Mouse (Mus musculus): ENCODE results near the gene Ago3.

Ago3 gene

GRCm38 (mm10) chr4:126429347-126430079, at the start of gene Ago3:
Ago3 (minus strand) TSS chr4:126429556.
- TF ChIP-seq GATA4 (IDR thresholded peaks at IDR 0.05; ENCODE audit: insufficient replicate concordance, low read length): peak; percentile 26; the same call in 1 of the 2 replicates

- no peak for TF ChIP-seq GATA4 (IDR thresholded peaks at IDR 0.05; ENCODE audit: insufficient replicate concordance, low read length)
These were observed 43.7 kb upstream of the Ago3 start for GRCm38 (mm10) chr4:126473031-126473430.

DNA sequence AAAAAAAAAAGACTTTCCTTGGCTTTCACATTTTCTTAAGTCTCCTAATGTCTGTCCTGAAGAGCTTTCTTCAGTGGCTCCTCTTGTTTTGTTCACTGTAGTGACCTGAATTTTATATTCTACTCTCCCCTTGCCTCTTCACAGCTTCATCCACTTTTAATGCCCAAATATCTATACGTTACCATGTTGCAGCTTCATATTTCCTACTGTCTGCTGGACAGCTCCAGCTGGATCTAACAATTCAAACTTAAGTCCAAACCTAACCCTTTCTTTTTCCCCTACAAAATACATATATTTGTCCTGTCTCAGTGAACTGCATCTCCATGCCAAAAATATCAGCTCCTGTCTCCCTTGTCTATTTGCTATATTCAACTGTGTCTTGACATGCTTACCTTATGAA, 40.0 kb upstream of the Ago3 start:
- TF ChIP-seq GATA4 (IDR thresholded peaks at IDR 0.05; ENCODE audit: insufficient replicate concordance, low read length): no peak

- TF ChIP-seq GATA4 (IDR thresholded peaks at IDR 0.05; ENCODE audit: insufficient replicate concordance, low read length): no peak
These were observed 39.6 kb upstream of the Ago3 start for GRCm38 (mm10) chr4:126468925-126469324.

DNA sequence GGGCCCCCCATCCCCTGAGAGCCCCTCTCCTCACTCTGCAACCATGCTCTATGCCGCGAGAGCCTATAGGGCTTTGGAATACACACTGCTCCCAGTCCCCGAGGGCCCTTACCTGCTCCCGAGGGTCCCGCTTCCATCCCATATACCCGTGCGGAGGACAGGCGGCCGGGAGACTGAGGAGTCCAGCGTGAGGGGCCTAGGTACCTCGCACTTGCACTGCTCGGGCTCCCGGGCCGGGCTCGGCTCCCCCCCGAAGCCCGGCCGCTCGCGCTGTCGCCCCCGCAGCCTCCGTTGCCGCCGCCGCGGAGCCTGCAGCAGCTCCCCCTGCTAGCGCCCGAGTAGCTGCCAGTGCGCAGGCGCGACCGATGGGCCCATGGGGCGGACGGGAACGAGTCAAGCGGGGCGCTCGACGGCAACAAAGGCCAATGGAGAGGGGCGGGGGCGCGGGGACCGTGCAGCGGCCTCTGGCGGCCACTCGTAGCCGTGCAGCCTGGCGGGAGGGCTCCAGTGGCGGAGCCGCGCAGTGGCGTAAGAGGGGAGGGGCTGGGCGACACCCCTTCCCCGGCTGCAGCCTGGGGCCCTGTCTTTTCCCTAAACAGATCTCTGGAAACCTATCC, 39.0 kb upstream of the Ago3 start, which contains the start of gene Ago1:
Ago1 (minus strand) TSS at position 299 of the 617 bp plus-strand sequence.
- TF ChIP-seq GATA4 (IDR thresholded peaks at IDR 0.05; ENCODE audit: insufficient replicate concordance, low read length): no peak; the same call in 1 of the 2 replicates

GRCm38 (mm10) chr4:126467721-126468284, 38.4 kb upstream of the Ago3 start:
- no peak for TF ChIP-seq GATA4 (IDR thresholded peaks at IDR 0.05; ENCODE audit: insufficient replicate concordance, low read length)

DNA sequence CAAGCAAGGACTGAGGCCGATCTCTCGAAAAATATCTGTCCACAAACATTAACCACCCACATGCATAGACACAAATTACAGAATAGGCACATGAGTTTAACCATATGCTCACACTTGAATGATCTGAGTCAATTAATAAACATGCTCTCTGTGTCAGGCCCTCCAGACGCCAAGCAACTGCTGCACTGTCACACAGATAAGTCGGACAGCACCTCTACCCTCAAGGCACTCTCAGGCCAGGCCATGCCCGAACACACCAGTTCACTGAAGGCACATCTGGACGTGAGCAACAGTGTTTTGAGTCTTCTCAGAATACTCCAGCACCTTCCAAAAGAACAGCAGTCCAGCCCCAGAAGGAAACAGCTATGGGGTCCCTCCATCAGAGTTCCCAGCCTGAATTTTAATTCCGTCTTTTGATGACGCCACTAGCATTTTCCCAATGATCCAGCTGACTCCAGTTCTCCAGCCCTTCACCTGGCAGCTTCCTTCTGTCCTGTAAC, 36.9 kb upstream of the Ago3 start:
- TF ChIP-seq GATA4 (IDR thresholded peaks at IDR 0.05; ENCODE audit: insufficient replicate concordance, low read length): no peak

- no peak for TF ChIP-seq GATA4 (IDR thresholded peaks at IDR 0.05; ENCODE audit: insufficient replicate concordance, low read length)
These were observed 36.5 kb upstream of the Ago3 start for GRCm38 (mm10) chr4:126465843-126466242.

GRCm38 (mm10) chr4:126464892-126465235, 35.5 kb upstream of the Ago3 start:
- no peak for TF ChIP-seq GATA4 (IDR thresholded peaks at IDR 0.05; ENCODE audit: insufficient replicate concordance, low read length)

GRCm38 (mm10) chr4:126464189-126464891, 35.0 kb upstream of the Ago3 start:
- no peak for TF ChIP-seq GATA4 (IDR thresholded peaks at IDR 0.05; ENCODE audit: insufficient replicate concordance, low read length)

GRCm38 (mm10) chr4:126455441-126455840, 26.1 kb upstream of the Ago3 start:
- no peak for TF ChIP-seq GATA4 (IDR thresholded peaks at IDR 0.05; ENCODE audit: insufficient replicate concordance, low read length)

DNA sequence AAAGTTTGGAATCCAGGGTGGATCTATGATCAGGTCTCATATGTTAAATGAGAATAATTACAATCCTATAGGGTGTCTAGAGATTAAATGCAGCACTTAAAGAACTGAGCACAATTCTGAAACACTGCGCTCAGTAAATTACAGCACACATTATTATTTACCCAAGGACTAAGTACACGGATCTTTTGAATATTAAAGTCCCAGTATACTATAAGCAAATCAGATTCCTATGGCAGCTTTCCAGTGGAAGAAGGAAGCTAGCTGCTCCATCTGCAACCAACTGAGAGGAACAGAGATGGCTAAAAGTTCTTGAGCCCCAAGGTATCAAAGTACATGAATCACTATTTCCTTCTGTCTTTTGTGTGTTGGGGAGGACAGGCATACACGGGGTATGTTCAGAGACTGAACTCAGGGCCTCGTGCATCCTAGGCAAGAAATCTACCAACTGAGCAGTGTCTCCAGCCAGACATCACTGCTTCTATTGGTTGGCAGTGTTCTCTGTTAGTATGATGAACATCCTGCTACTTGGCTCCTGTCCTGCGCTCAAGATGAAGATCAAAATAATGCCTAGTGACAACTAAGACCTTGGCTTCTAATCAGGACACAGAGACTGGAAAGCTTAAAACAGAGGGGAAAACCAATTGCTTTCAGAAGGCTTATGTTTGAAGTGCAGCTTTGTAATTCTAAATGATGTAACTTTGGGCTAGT, 25.3 kb upstream of the Ago3 start:
- no peak for TF ChIP-seq GATA4 (IDR thresholded peaks at IDR 0.05; ENCODE audit: insufficient replicate concordance, low read length)

DNA sequence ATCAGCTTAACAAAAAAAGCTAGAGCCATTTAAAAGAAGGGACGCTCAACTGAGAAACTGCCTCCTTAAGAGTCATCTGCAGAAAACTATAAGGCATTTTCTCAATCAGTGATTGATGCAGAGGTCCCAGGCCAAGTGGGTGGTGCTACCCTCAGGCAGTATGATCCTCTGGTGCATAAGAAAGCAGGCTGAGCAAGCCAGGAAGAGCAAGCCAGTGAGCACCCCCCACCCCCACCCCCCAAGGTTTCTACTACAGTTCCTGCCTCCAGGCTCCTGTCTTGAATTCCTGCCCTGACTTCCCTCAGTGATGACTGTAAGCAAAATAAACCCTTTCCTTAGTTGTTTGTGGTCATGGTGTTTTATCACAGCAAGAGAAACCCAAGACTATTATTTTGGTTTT, 20.9 kb upstream of the Ago3 start:
- TF ChIP-seq GATA4 (IDR thresholded peaks at IDR 0.05; ENCODE audit: insufficient replicate concordance, low read length): no peak

DNA sequence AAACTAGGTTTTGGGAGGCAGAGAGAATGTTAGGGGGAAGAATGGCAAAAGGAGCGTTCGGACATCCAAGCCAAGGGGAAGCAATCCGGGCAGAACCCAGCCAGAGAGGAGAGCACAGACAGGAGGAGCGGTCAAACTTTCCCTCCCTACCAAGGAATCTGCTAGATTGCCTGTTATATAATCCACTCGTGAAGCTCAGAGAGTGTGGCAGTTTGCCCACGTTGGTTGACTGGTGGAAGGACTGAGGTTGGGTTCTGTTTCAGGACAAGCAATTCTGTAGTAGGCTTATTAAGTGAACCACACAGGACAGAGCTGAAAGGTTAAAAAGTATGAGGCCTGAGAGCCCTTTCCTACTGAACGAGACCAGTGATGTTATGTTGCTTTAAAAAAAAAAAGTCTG, 17.8 kb upstream of the Ago3 start:
- no peak for TF ChIP-seq GATA4 (IDR thresholded peaks at IDR 0.05; ENCODE audit: insufficient replicate concordance, low read length)

GRCm38 (mm10) chr4:126444528-126444927, 15.2 kb upstream of the Ago3 start:
- peak; percentile 67; the same call in 1 of the 2 replicates for TF ChIP-seq GATA4 (IDR thresholded peaks at IDR 0.05; ENCODE audit: insufficient replicate concordance, low read length)
